Mouse (Mus musculus) layer of hippocampus, postnatal 10 days (tissue): ENCODE measurements around the gene Kcnn4. TPM values are rescaled to one million over a fixed set of nuclear protein-coding genes. Genes with fewer than 3 reads are reported as not detected.

Experiments
- DNase-seq, 2 experiments: peaks; one replicate each; pipeline ENCODE4 v3.0.0; 2021; ENCODE audit warnings: low spot score in 2 of 2
- total RNA-seq, 2 experiments: library from RNA; stranded (reverse); gene quantifications; 2 replicates each; pipeline ENCODE4 v1.2.3; 2021

The Kcnn4 gene
- total RNA-seq, 2 experiments from 2014 or later = 0.33 to 0.46 TPM

DNA sequence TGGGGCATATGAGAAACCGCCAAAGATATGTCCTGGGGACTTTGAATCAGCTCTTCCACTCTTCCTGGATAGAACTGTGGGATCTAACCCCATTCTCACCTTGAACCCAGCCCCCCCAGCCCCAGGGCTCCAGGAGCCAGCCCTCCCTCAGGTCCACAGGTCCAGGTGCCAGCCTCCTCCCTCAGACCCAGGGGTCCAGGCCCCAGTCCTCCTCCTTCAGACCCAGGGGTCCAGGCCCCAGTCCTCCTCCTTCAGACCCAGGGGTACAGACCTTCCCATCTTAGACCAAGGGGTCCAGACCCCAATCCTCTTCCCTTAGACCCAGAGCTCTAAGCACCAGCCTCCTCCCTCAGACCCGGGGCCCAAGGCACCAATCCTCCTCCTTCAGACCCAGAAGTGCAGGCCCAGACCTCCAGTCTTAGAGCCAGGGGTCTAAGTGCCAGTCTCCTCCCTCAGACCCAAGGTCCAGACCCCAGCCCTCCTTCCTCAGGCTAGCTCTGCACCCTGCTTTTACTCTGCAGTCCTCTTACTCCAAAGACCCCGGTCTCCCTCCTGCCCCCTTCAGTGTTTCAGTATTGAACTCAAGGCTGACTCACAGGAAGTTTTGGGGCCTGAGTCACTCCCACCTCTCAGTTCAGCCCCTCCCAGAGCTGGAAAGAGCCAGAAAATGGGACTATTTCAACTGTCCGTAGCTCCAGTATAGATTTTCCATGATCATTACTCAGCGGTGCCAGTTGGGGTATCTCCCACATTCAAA is 4.6 kb upstream of the Kcnn4 start:
- no peak for DNase-seq

DNA sequence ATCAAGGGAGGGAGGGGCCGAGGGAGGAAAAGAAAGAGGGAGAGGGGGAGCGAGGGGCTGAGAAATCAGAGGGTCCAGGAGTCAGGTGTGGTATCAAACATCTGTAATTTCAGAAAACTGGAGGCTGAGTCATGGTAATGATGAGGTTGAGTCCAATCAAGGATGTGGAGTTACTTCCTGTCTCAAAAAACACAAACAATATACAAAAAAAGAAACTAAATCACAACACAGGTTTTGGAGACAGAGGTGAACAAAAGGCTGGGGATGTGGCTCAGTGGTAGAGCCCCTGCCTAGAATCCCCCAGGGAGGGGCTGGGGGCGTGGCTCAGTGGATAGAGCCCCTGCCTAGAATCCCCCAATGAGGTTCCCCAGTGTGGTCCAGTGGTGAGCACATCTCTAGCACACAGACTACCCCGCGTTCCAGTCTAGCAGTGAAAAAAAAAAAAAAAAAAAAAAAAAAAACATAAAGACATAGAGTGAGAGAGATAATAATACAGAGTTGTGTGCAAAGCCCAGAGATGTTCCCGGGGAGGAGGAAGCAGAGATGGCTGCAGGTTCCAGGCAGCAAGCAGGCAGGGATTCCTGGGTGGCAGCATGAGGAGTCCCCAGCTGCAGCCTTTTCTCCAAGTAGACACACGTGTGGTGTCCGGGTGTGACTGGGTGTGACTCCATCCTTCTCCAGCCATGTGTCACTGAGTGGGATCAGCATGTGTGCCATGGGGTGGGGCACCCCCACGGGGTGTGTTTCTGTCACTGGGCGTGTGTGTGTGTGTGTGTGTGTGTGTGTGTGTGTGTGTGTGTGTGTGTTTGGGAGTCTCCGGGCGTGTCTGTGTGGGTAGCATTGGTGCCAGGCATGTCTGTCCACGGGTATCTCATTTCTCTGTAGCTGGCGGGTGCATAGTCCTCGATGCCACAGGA is 3.1 kb upstream of the Kcnn4 start:
- no peak for DNase-seq

GRCm38 (mm10) chr7:24368226-24368625 is 1.8 kb upstream of the Kcnn4 start:
- no peak for DNase-seq

GRCm38 (mm10) chr7:24368946-24369345 is 1.1 kb upstream of the Kcnn4 start:
- no peak for DNase-seq

GRCm38 (mm10) chr7:24371012-24371808 is 1.1 kb downstream of the Kcnn4 start:
- DNase-seq = no peak

- DNase-seq = no peak
These were observed 1.7 kb downstream of the Kcnn4 start for GRCm38 (mm10) chr7:24371809-24372145.

- DNase-seq = no peak
These were observed 2.2 kb downstream of the Kcnn4 start for GRCm38 (mm10) chr7:24372300-24372699.

DNA sequence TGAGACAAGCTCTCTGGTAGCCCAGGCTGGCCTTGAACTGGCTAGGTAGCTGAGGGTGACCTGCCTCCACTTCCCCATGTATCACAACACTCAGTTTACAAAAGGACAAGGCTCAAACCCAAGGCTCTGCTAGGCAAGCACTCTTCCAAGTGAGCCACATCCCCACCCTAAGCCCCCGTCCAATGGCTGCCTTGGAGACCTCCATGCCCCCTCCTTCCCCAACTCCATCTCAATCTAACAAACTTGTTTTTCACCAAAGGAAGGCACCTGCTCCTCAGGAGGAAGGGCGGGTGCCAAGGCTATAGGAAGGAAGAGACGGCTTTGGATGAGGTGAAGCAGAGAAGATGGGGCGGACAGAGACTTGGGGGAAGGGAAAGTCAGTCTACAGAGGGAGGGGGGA is 2.7 kb downstream of the Kcnn4 start:
- no peak for DNase-seq

DNA sequence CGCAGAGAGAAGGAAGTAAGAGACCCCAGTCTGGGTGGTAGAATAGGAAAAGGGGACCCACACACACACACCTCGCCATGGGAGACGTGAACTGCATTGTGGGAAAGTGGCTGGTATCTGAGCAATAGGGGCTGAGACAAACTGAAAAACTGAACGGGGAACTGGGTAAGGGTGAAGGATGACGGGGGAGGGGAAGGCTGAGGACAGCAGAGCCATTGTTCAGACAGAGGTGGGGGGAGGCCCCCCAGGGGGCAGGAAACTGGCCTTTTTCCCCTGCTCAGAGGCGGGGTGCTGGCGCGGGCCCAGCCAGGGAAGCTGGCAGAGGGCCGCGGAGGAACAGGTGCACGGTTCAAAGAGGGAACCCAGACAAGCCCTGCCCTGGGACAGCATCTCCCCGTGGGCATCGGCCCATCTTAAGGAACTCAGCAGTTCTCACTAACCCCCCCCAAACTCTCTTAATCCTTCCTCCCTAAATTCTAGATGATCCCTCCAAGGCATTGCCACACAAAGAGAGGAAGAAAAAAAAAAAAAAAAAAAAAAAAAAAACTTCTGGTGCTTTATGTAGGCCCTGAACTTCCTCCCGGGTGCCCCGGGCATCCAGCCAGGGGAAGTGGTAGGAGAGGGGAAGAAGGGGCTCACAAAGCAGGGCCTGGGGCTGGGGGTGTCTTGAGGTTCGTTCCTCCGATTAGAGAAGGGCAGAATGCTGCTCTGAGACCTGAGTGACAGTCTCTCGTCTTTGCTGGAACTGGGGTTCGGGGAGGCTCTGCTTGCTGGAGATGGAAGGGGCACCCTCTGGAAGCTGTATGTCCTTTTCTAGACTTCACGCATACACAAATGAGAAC is 3.7 kb downstream of the Kcnn4 start:
- peak; percentile 53 to 62 for DNase-seq

DNA sequence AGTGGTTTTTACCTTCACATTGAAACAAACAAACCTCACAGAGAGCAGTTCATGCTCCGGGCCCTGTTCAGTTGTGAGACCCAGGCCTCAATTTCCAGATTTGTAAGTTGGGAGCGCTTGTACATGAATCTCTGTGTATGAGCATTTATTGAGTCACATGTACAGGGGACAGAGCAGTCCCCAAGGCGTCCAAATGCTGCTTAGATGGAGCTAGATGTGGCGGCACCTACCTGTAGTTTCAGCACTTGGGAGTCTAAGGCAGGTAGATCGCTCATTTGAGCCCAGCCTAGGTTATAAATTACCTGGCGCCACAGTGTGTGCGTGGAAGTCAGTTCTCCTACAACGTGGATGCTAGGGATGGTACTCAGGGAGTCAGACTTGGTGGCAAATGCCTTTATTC is 6.4 kb downstream of the Kcnn4 start:
- no peak for DNase-seq

DNA sequence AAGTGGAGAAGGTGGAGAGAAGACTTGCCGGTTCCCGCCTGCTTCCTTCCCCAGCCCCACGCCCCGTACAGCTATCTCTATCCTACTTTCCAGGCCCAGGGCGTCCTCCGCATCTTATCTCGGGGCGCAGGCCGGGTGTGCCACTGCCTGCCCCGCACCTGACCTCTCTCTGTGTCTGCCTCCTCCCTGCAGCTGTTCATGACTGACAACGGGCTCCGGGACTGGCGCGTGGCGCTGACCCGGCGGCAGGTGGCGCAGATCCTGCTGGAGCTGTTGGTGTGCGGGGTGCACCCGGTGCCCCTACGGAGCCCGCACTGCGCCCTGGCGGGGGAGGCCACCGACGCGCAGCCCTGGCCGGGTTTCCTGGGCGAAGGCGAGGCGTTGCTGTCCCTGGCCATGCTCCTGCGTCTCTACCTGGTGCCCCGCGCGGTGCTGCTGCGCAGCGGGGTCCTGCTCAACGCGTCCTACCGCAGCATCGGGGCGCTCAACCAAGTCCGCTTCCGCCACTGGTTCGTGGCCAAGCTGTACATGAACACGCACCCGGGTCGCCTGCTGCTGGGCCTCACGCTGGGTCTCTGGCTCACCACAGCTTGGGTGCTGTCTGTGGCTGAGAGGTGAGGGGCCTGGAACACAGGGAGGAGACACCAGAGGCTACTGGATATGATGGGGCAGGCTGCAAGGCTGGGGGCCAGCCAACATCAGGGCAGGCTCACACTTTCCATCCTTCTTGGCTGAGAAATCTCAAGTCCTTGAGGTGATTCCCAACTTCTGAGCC is 7.2 kb downstream of the Kcnn4 start:
- peak; percentile 30 to 54 for DNase-seq

GRCm38 (mm10) chr7:24378049-24378701 is 8.1 kb downstream of the Kcnn4 start:
- peak in 1 of 2 experiments; percentile 19 for DNase-seq

- DNase-seq = no peak
These were observed 9.9 kb downstream of the Kcnn4 start for GRCm38 (mm10) chr7:24379934-24380333.

- DNase-seq = no peak
These were observed 10.3 kb downstream of the Kcnn4 start for GRCm38 (mm10) chr7:24380370-24380769.

GRCm38 (mm10) chr7:24382730-24383372 is 12.8 kb downstream of the Kcnn4 start:
- no peak for DNase-seq

GRCm38 (mm10) chr7:24384070-24384469 is 14.0 kb downstream of the Kcnn4 start:
- DNase-seq = no peak

- peak; percentile 82 to 83 for DNase-seq
These were observed 14.8 kb downstream of the Kcnn4 start for GRCm38 (mm10) chr7:24384827-24385226.

DNA sequence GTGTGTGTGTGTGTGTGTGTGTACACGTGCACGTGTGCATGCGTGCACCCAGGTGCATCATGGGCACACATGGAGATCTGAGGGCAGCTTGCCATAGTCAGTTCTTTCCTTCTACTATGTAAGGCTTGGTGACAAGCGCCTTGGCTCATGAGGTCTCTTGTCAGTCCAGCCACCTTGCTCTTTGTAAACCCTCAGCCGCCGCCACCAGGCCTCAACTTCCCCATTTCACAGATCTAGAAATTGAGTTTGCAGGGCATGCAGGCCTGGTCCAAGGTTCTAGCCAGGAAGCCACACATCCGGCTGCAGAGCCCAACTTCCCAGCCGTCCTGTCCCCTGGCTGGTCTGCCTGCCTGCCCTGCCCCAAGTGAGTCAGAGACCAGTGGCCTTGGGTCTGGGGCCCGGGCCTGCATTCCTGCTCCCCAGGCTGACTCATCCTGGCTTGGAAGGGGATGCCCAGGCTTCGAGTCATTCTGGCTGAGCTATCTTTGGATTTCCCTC is 17.0 kb downstream of the Kcnn4 start:
- DNase-seq = peak in 1 of 2 experiments; percentile 19
